Mouse (Mus musculus) central nervous system, embryonic 14 days (tissue): Measurements from ENCODE around the gene Tmtc1. TPM values are rescaled to one million over a fixed set of nuclear protein-coding genes. Genes with fewer than 3 reads are reported as not detected.

Experiments
- polyA plus RNA-seq: library from polyadenylated mRNA; depleted of rRNA; stranded (reverse); fragments of >200 nt; gene quantifications from 2 replicates; pipeline ENCODE4 v1.2.3, GENCODE M21; 2012; rRNA removed

The Tmtc1 gene
- 7.0 and 8.4 TPM in 2 replicates for polyA plus RNA-seq

DNA sequence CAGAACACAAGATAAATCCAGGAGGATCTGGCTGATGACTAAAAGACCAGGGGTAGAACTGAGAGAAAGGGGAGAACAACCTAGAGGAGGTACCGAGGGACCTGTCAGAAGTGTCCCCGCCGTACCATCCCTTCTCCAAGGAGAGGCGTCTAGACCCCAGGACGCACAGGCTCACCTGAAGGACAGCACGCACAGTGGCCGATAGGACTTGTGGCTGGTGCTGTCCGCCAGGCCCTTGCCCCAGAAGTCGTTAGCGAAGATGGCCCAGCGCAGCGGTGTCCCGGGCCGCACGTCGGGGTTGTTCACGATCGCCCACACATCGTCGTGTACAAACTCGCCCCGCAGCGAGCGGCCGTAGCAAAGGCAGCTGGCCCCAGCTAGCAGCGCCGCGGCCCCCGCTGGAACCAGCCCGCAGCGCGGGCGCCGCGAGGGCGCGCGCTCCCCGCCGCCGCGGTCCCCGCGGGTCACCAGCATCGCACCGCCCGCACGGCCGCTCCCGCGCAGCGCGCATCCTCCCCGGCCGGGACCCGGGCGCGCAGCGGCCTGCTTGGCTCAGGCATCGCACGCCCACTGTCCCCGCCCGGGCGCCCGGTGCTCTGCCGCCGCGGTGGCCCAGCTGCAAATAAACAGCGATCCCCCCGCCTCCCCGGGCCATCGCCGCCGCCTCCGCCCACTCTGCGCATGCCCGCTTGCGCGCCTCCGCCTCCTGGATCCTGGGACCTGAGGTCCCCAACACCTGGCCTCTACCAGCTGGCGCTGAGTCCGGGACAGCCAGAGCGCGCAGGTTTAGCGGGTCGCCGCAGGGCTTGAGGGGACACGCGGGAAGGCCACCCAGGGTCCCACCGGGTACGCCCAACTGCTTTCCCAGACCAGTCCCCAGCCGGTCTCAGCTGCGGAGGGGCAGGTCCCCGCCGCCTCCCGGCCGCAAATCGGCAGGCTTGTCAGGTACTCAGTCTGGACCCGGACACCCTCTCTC lies at the start of gene Tmtc1:
TSS of gene Tmtc1 (minus strand) at position 664 of the 976 bp plus-strand sequence.

DNA sequence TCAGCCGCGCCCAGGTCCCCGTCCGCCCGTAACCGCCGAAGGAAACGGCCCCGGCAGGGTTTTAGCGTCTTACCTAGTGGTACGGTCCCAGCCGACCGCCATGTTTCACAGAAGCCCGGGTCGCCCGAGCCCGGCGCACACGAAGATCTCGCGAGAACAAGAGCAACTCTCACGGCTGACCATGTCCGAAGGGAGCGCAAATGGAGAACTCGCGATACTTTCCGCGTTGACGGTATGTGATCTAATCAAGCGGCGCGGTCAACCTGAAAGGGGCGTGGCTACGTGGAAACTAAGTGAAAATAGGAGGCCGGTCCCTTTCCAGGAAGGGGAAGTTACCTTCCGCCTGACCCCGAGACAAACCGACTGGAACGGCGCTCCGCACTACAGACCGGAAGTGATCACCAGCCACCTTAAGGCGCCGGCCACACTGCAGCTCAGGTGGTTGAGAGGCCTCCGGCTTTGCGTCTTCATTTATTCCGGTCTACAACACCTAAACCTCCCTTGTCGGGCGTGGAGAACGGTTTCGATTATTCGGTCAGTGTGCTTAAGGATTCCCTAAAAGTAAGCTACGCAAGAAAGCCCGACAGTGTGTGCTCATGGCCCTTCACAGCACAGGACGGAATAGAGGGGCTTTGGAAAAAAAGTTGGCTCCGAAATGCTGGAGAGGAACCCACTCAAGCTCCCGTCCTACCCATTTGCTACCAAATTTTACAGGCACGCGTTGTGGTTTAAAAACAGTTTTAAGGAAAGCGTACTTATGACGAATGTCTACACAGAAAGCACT lies 232.1 kb downstream of the Tmtc1 start, which contains the start of gene Ergic2:
TSS of gene Ergic2 (minus strand) at position 478 of the 784 bp plus-strand sequence.

Other genes with a start within 250 kb of the Tmtc1 start
- gene Ergic2, start 232.0 kb downstream of the Tmtc1 start, polyA plus RNA-seq, result 97.7 and 99.3 TPM in 2 replicates